Mouse (Mus musculus): ENCODE measurements around the gene Amdhd2. TPM values are rescaled to one million over a fixed set of nuclear protein-coding genes. Genes with fewer than 3 reads are reported as not detected.

Gene Amdhd2
- 45.5 and 49.4 TPM in 2 replicates for total RNA-seq (2017)

DNA sequence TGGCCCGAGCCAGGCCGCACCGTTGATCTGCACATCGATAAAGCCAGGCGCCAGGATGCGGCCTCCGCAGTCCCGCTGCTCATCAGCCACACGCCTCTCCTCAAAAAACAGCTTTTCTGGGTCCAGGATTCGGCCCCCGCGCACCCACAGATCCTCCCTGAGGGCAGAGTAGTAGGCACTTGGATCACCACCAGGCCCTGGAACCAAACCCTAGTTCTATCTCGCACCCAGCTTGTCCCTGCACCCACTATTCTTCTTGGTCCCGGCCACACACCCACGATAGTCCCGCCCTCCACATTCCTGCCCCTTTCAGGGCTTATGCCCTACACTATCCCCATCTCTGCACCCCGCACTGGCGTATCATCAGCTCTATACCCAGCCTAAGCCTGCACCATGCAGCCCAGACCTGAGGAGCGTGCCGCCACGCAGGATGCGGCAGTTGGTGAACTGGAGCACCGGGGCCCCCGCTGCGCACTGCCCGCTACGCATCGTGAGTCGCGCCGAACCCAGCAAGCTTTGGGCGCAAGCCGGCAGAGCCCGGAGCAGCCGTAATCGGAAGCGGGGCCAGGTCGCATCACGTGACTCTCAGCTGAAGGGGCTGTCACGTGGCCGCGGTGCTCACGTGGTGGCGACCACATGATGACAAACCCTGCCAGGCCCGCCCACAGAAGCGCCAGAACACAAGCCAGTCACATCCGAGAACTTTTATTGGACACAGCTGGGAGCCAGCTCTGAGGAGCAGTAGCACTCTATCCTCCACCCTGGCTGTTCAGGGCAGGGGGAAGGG is at the start of gene Amdhd2:
Amdhd2 (minus strand) TSS at position 591 of the 787 bp plus-strand sequence.
- peak; percentile 50 for ATAC-seq (ENCODE audit: extremely low read depth, insufficient number of reproducible peaks, low FRiP score, poor library complexity, severe bottlenecking)

DNA sequence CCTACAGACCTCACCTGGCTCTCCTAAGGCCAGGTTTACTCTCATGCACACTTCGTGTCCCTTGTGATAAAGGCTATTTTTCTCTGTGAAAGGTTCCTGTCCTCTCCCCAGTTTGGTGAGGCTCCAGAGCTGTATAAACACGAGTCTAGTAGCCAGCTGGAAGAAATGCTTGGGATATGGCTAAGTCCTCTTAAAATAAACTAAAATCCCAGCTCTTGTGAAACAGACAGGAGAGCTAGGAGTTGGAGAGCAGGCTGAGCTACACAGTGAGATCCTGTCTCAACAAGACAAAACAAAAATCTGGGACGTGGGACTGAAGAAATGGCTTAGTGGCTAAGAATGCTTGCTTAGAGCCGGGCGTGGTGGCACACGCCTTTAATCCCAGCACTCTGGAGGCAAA is 49.6 kb upstream of the Amdhd2 start:
- ATAC-seq (ENCODE audit: extremely low read depth, insufficient number of reproducible peaks, low FRiP score, poor library complexity, severe bottlenecking) = no peak

DNA sequence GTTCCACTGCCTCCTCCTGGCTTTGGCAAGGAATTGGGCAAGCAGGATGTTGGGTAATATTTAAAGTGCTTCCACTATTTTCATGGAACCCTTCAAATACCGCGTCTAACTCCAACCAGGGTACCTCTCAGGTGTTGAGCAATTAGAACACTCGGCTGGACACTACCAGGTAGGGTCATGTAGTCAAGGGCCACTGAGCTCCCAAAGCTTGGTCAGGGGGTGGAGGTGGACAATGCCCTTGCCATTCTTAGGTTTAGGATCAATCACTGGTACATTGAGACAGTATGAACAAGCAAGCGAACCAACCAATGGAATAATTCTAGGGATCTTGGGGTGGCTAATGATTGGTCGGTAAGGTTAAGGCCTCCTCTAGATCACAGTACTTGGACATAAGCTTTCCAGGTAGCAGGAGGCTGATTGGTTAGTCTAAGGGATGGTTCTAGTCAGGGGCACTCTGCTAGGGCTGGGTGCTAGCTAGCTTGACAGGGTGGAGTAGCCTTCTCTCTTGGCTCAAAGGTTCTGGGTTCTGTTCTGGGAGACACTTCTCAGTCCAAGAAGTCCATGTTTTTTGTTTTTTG is 49.0 kb upstream of the Amdhd2 start:
- ATAC-seq (ENCODE audit: extremely low read depth, insufficient number of reproducible peaks, low FRiP score, poor library complexity, severe bottlenecking) = no peak

DNA sequence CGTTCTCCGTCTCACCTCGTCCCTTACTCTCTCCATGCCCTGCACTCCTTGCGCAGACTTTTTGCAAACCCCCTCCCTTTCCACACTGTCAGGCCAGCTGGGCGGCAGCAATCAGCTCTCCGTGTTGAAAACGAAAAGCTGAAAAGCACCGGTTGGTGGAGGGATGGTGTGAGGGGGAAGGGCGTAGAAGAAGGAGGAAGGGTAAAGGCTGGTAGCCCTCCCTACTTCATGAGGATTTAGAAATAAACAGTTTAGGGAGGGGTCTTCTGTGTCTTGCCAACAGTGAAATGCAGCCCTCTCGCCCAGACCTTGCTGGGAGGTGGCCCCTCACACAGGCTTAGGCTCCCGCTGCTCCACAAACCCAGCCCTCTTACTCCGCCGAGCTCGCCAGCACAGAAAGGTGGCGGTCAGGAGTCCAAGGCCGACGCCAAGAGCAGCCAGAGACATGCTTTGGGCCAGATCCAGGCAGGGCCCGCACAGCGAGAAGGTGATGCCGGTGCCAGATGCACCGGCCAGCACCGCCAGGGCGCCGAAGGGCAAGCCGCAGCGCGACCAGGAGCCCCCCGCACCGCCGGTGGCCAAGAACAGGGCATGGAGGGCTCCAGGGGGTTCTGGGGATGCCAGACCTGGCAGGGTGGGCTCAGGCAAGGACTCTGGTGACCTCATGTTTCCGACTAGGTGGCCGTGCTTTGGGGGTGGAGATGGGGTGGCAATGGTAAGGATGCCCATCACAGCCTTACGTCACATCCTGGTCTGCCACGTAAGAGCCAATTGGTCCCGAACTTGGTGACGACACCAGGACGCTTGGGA is 48.3 kb upstream of the Amdhd2 start:
- ATAC-seq (ENCODE audit: extremely low read depth, insufficient number of reproducible peaks, low FRiP score, poor library complexity, severe bottlenecking) = no peak

DNA sequence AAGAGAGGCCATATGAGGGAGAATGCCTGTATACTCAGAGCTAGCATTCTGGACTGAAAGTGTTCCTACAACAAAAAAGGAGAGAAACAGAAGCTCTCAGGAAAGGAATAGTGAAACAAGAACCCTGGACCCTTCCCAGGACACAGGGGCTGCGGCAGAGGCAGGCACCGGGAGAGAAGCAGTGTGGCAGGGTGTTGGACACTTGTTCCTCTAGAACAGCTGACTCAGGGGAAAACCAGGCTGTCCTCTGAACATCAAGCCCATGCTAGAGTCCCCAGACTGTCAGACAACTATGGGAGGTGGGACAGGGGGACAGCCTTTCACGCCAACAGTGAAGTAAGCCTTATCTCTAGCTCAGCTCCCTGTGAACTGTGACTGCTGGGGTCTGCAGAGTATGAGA is 47.0 kb upstream of the Amdhd2 start:
- ATAC-seq (ENCODE audit: extremely low read depth, insufficient number of reproducible peaks, low FRiP score, poor library complexity, severe bottlenecking) = no peak

DNA sequence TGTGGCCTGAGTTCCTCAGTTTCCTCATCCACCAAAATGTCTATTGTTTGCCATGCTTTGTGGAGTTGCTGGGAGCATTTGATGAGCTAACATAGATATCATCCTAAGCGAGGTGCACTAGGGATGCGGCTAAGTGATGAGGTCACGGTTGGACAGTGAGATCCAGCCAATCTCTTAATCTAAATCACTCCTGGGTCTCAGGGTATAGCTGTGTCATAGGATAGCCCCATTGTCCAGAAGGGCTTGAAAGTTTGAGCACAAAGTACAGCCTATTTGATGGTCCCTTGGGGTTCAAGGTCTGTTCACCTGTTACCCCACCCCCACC is 46.3 kb upstream of the Amdhd2 start:
- no peak for ATAC-seq (ENCODE audit: extremely low read depth, insufficient number of reproducible peaks, low FRiP score, poor library complexity, severe bottlenecking)

DNA sequence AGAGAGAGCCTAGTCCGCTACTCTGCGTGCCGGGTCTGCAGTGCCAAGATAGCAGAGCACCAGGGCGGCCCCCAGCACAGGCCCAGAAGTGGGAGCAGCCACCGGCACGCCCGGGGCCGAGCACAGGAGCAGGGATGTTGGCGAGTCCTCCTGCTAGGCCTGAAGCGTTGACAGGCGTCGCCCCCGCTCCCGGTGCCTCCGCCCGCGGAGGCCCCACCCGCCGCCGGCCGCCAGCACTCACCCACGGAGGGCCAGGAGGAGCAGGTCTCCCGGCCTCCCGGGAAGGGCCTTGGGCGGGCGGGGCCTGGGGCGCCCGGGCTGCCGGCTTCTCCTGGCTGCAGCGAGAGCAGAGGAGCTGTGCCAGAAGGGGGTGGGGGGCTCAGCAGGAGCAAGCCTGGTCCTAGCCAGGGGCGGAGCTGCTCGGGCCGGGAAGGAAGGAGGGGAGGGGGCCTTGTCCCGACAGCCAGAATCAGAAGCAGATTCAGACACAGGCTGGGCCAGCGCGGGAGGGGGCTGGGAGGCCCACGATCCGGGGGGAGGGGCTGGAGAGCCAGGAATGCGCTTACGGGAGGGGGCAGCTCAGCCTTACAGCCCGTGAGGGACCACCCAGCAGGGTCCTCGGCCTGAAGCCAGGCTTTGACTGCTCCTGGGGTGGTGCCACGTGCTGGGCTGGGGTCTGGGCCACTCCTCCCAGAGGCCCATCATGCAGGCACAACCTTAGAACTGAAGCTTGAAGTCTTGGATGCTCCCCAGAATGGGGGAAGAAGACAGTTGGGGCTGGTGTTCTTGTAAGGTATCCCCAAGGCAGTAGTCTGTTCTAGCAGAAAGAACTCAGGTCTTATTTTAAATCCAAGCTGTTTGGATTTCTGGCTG is 45.7 kb upstream of the Amdhd2 start, which contains the start of gene Ntn3:
Ntn3 (minus strand) TSS at position 489 of the 873 bp plus-strand sequence.
- no peak for ATAC-seq (ENCODE audit: extremely low read depth, insufficient number of reproducible peaks, low FRiP score, poor library complexity, severe bottlenecking)

DNA sequence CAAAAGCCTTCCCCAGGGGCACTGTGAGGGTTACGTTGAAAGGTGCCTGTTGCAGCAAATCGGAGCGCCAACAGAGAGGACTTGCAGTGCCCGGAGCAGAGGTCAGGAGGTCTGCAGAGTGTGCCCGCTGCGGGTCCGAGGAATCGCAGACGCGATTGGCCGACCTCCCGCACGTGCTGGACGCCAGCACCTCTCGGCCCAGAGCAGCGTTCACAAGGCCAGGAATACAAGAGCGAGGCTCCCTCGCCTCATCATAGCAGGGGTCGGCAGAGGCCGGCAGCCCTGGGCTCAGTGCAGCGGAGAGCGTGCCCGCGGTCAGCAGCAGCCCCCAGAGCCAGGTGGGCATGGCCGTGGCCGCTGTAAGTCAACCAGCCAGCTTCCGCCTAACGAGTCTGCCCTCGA is 45.1 kb upstream of the Amdhd2 start:
- no peak for ATAC-seq (ENCODE audit: extremely low read depth, insufficient number of reproducible peaks, low FRiP score, poor library complexity, severe bottlenecking)

DNA sequence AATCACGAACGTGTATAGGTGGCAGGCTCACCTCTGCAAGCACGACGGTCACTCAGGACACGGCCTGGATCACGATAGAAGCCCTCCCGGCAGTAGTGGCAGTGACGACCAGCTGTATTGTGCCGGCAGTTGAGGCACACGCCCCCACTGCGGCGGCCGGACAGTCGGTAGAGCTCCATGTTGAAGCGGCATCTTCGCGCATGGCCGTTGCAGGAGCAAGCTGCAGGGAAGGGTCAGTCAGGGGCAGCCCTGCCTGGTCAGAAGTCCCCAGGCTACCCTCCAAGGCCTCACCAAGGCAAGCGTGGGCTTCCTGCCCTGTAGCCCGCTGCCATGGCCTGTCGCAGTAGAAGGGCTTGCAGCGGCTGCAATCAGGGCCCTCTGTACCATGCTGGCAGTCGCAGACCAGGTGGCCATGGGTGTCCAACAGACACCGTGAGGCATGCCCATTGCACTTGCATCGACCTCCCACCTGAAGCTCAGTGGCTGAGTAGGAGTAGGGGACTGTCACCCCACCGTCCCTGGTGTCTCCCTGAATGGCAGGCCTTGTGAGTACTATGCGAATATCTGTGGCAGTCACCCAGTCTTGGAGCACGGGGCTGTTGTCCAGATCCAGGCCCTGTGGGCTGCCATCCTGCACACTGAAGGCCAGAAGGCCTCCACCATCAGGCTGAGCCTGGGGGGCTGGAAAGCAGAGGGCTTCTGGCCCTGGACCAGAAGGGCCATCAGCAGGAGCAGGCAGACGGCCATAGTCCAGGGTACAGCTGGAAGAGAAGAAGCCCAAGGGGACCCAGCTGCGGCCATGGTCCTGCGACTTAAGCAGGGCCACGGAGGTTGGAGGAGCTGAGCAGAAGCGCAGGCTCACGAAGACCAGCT is 44.4 kb upstream of the Amdhd2 start:
- ATAC-seq (ENCODE audit: extremely low read depth, insufficient number of reproducible peaks, low FRiP score, poor library complexity, severe bottlenecking) = no peak

DNA sequence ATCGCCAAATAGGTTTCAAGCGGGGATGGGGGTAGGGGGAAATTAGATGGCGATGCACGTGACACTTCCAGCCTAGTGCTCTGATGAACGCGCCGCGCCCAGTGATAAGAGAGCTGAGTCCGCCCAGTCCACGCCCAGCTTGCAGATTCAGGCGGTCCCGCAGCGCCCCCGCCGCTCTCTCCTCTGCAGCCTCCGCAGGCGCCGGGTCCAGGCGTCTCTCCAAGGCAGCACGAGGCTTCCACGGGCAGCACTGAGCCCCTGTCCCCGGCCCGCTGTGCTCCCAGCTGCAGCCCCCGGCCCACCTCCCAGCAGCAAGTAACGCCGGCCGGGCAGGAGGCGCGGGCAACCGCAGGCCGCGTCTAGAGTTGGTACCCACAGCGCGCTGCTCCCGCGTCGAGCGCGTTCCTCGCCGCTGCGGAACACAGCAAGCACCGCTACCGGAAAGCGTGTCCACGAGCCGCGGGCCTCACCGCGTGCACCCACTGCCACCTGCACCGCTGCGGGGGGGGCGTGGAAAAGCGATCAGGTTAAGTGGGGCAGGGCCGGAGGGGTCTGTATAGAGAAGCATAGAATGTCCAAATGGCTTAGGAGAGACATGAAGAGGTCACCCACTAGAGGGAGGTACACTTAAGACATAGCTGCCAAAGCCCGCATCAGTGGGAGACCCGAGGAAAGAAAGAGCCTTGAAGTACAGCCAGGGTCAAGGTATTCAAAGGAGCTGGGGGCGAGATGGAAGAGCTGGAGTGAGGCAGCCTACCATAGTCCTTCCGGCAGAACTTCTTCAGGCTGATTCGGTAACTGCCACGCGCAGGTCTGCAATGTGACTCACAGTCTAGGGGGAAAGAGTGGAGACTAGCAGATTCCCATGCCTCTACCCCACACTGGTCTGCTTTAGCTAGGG is 43.1 kb upstream of the Amdhd2 start:
- no peak for ATAC-seq (ENCODE audit: extremely low read depth, insufficient number of reproducible peaks, low FRiP score, poor library complexity, severe bottlenecking)

DNA sequence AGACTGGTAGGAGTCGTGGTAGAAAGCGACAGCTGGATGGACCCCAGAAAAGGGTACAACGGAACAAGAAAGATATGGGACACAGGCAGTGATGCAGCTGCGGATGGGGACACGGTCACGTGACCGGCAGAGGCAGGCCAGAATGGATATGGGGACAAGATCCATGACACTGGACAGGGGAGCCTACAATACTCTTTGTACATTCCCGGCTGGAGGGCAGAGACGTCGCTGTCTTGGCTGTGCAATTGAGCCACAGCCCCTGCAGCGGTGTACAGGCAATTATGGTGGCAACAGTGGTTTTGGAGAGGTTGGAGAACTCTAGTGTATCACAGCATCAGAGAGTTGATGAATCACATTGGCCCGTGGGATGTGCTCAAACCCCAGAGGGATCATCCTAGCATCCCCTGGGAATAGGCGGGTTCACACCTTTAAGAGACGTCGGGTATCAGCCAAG is 42.4 kb upstream of the Amdhd2 start:
- ATAC-seq (ENCODE audit: extremely low read depth, insufficient number of reproducible peaks, low FRiP score, poor library complexity, severe bottlenecking) = no peak

DNA sequence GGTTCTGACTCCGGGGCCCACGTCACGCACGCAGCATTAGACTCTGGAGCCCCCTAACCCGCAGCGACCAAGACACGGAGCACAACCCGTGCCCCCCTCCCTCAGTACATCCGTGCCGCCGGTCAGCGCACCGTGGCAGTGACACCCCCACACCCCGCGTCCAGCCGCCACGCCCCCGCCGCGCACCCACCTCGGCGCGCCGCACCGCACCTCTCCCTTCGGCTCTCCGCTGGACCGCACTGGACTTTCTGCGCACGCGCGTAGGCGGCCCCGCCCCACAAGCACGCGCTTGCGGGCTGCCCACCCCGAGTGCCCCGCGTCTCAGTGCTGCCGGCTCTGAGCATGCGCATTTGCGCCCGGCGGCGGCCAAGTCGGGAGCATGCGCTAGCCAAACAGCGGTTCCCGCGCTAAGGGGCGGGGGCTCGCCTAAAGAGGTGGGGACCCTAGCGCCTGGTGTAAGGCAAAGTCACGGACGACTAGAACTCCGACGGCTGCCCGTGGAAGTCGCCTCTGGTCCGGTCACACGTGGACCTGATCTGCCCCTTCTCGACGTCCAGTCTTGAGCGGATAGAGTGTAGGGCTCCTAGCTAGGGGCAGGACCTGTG is 41.8 kb upstream of the Amdhd2 start, which contains the start of gene Tbc1d24:
Tbc1d24 (minus strand) TSS at position 279 of the 605 bp plus-strand sequence.
- no peak; the same call in 1 of the 2 replicates for ATAC-seq (ENCODE audit: extremely low read depth, insufficient number of reproducible peaks, low FRiP score, poor library complexity, severe bottlenecking)

DNA sequence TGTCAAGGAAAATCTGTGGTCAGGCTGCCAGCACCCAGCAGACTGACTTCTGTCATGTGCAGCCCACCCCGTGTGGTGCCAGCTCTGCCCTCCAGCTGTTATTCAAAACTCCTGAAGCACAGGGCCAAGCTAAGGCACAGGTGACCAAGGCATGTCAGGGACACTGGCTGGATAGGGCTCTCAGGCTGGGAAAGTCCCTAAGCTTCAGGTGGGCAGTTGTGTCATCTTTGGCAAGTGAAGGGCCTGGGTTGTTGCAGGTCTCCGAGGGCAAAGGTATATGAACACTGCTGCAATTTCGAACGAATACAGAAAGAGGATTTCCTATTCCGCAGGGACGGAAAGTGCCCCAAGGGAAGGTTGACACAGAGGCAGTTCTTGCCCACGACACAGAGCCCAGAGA is 41.3 kb upstream of the Amdhd2 start:
- no peak for ATAC-seq (ENCODE audit: extremely low read depth, insufficient number of reproducible peaks, low FRiP score, poor library complexity, severe bottlenecking)

DNA sequence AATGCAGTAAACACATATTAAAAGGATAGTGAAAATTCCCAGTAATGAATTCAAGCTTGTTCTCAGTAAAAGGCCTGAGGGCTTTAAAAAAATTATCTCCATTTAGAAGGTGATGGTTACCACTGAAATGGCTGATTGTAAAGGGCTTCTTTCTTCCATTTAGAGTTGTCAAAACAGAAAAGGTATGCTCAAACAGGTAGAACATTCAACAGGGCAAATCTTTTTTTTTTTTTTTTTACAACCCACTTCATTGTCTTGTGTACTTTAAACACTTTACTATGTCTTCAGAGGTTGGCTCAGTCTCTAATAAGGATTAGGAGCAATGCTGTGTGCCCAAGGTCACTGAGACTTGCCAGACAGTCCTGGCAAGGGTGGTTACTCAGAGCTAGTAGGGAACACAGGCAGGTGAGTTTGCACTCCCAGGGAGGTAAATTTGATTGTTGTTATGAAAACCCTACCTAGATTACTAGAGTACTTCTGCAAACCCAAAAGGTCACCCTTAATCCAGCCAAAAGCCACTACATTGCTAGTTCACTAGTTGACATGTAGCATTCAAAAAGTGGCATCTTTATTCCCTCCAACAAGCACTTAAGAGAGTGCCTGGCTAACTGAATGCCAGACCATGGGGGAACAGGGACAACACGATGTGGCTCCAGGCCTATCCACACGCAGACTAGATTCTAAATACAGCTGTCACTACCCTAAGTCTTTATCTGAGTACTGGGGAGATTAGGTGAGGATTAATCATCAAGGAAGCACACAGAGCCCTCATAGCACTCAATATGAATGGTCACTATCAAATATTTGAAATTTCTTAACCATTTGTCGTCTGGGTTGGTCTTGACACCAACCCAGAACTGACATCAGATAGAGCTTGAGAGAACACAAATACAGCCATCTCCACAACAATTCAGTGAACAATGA is 40.3 kb upstream of the Amdhd2 start:
- ATAC-seq (ENCODE audit: extremely low read depth, insufficient number of reproducible peaks, low FRiP score, poor library complexity, severe bottlenecking) = no peak

DNA sequence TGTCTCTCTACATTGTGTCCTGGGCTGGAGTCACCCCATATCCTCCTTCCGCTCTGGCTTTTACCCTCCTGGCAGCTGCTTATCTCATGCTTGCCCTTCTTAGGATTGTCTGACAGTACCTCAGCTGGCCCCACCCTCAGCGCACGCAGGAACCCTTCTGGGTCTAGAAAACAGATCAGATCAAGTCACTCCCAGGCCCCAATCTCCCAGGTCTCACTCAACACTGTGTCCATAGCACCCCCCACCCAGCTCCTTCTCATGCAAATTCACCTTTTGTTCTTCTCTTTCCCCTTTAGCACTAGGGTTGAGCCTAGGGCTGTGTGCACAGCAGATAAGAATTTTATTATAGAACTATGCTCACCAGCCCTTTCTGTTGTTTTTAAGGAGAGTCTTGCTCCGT is 39.5 kb upstream of the Amdhd2 start:
- ATAC-seq (ENCODE audit: extremely low read depth, insufficient number of reproducible peaks, low FRiP score, poor library complexity, severe bottlenecking) = no peak

DNA sequence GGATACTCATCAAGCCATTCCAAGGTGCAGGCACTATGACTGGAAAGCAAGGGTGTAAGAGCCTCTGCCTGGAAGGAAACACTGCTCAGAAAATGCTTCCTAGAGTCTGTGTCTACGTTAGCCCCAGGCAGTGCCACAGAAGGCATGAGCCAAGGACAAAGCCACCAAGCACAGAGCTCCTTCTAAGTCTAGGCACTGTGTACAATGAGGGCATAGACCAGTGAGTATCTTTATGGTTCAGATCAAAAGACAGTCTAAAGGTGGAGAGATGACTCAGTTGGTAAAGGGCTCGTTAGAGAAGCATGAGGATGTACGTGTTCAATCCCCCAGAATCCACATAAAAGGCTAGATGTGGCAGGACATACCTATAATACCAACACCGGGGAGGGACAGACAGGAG is 37.5 kb upstream of the Amdhd2 start:
- no peak for ATAC-seq (ENCODE audit: extremely low read depth, insufficient number of reproducible peaks, low FRiP score, poor library complexity, severe bottlenecking)

Measured in neutrophil, adult 5-6 weeks (primary cell).